Mouse (Mus musculus) lung, adult 2 months (tissue): ENCODE measurements around the gene Zfp597.

Source experiments
- CTCF ChIP-seq: fragments of 200-500 bp; IDR thresholded peaks from 2 replicates; pipeline ENCODE4 v1.5.1; 2011; ENCODE audit warnings: mild to moderate bottlenecking, low read length, control low read depth; ENCODE audit not compliant: insufficient read depth
- POLR2A ChIP-seq: fragments of 200-500 bp; IDR thresholded peaks from 2 replicates; pipeline ENCODE4 v1.6.1; 2011; ENCODE audit warnings: low read depth, mild to moderate bottlenecking, control low read depth, low read length, borderline replicate concordance; ENCODE audit errors: extremely low read depth

DNA sequence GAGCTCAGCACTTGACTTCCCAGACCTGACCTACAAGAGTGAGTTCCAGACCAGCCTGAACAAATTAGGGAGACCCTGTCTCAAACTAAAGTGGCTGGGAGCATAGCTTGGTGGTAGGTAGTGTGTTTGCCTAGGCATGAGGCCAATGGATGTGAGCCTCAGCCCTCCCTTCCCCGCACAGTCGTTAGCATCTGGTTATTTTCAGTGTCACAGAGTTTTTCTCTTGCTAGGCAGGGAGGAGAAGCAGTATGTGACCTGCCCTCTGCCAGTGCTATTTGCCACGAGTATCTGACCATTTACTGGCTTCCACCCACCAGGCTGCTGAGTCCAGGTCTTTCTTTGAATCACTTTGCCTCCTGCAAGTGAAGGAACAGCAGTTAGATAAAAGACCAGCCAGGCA, 9.4 kb upstream of the Zfp597 start:
- no peak for TF ChIP-seq POLR2A
- no peak for TF ChIP-seq CTCF
